Mouse (Mus musculus) c-Kit-positive CD71-negative TER-119-negative erythroid progenitor cells, embryonic 14.5 days (primary cell): ENCODE measurements around the gene Sumo1.

Experiments
- DNase-seq: peaks from one replicate; pipeline ENCODE4 v3.0.0-alpha.2; 2013; ENCODE audit warnings: low read depth

Gene Sumo1

GRCm38 (mm10) chr1:59593622-59594035 lies 77.0 kb downstream of the Sumo1 start:
- no peak for DNase-seq

GRCm38 (mm10) chr1:59592876-59593275 lies 77.8 kb downstream of the Sumo1 start:
- no peak for DNase-seq

GRCm38 (mm10) chr1:59592359-59592758 lies 78.3 kb downstream of the Sumo1 start:
- DNase-seq, result no peak

GRCm38 (mm10) chr1:59589271-59589670 lies 81.4 kb downstream of the Sumo1 start:
- DNase-seq, result no peak

DNA sequence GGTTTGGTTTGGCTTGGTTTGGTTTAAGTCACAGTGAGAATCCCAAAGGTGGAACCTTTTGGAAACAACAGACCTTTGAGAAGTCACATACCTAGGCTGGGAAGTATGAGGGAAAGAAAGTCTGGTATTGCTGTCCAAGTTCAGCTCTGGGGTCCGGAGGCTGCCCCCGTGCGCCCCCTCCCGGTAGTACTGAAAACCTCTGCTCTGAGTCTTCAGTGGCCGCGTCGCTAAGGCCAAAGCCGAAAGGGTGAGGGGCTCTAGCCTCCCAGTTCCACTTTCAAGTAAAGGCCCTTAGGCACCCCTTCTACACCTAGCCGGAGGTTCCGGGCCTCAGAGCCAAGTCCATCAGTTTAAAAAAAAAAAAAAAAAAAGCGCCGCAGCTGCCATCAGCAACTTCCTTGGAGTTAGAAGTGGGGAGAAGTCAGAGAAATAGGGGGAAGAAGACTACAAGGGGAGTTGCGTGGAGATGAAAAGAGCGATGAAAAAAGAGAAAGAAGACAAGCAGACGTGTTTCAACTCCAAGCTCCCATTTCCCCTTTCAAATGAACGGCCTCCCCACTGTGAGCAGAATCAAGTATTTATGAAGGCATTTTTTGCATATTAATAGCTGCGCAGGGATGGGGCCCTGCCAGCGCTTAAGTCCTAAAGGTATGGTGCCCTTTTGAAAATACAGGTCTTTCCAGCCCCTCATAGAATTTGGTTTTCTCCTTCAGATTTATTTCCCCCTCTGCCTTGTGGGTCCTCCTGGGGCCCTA lies 85.8 kb downstream of the Sumo1 start:
- peak; percentile 39 for DNase-seq

DNA sequence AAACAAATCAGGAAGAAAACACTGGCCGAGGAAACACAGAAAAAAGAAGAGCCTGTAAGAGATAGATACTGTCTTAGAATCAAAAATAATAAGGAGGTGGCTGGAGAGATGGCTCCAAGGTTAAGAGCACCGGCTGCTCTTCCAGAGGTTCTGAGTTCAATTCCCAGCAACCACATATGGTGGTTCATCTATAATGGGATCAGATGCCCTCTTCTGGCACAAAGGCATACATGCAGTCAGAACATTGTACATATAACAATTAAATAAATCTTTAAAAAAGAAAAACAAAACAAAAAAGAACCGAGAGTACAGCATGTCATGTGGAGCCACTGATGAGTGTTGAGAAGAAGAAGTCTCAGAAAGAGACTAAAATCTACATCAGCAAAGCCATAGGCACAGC lies 89.8 kb downstream of the Sumo1 start:
- DNase-seq, result no peak

GRCm38 (mm10) chr1:59580131-59580751 lies 90.4 kb downstream of the Sumo1 start:
- no peak for DNase-seq

DNA sequence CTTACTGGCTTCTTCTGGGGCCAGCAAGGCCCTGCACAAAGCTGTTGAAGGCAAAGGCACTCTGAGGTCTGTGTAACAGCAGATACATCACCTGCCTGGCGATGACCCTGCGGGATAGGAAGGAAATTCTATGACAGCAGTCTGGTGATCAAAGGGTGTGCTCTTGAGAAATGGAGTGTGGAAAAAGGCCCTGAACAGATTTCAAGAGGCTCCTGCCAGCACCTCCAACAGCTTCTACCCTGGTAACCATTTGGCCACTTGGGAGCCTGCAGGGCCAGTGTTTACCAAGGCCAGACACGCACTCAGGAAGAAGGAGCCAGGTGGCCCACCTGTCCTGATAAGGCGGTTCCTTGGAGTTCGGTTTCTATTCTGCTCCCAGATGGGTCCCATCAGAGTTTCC lies 91.3 kb downstream of the Sumo1 start:
- no peak for DNase-seq

DNA sequence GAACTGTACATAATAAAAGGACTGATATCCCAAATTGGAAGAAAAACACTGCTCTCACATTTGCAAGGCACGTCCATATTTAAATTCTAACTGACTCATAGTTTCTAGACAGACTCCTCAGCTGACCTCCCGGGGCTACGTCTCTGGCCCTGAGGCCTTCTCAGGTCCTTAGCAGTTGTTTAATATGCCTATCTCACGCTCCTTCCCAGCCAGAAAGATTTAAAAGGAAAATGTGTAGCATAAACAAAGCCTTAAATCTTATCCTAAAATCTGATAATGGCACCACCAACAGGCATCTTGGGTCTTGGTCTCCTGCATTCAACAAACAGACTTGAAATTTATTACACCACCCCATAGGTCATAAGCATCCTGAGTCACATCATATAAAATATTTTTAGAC lies 91.9 kb downstream of the Sumo1 start:
- no peak for DNase-seq

GRCm38 (mm10) chr1:59574262-59575187 lies 96.1 kb downstream of the Sumo1 start:
- DNase-seq, result no peak

GRCm38 (mm10) chr1:59573843-59574242 lies 96.8 kb downstream of the Sumo1 start:
- no peak for DNase-seq

GRCm38 (mm10) chr1:59571502-59571901 lies 99.1 kb downstream of the Sumo1 start:
- no peak for DNase-seq

GRCm38 (mm10) chr1:59570767-59571166 lies 99.9 kb downstream of the Sumo1 start:
- DNase-seq, result no peak

DNA sequence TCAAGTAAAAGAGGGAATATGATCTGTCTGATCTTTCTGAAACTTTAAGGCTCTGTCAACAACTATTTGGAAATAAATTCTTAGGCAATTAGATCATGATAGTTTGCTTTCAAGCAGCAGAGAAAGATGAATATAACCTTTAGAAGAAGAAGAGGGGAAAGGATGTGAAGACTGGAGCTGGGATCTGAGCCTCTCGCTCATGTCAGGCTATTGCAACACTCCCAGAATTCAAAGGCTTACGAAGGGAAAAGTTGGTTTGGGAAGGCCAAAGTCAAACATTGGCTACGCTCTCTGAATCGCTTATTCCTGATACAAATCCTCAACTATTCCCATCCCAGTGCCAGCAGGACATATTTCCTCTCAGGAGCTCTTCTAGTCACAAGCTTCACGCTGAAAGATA lies 101.3 kb downstream of the Sumo1 start:
- DNase-seq, result no peak

GRCm38 (mm10) chr1:59568283-59568682 lies 102.4 kb downstream of the Sumo1 start:
- no peak for DNase-seq

- no peak for DNase-seq
These were observed 103.1 kb downstream of the Sumo1 start for GRCm38 (mm10) chr1:59567521-59567920.

DNA sequence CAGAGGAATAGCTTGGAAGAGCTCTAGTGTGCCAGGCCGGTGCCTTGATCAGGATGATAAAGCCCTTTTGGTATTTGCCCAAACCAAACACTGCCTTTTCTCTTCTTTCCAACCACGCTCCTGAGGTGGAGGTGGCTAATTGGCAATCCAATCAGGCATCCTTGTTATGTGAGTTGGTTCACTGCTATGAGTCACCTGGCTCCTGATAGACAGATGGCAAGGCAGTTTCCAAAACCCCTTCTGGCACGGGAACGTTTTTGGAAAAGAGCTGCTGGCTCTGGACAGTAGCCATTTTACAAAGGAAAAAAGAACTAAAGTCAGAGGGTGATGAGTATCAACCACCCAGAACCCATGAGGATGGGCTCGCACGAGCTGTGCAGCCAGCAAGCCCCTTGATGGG lies 103.7 kb downstream of the Sumo1 start:
- no peak for DNase-seq

GRCm38 (mm10) chr1:59566281-59566680 lies 104.4 kb downstream of the Sumo1 start:
- no peak for DNase-seq

DNA sequence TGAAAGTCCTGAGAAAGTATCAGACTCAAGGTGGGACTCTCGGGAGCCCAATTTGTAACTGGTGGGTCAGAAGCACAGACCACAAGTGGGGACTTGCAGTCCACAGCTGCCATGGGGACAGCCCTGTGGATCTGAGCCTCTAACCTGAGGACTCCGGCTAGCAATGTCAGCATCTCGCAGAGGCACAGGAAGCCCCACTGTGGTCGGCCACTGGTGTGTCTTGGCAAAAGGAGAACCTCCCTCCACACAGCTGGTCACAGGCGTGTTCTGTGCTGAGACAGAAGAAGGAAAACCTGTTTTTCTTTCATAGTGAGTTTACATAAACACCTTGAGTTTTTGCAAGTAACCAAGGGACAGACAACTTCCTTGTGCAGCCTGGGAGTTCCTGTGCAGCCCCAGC lies 104.8 kb downstream of the Sumo1 start:
- no peak for DNase-seq

GRCm38 (mm10) chr1:59563581-59563980 lies 107.1 kb downstream of the Sumo1 start:
- DNase-seq, result no peak

DNA sequence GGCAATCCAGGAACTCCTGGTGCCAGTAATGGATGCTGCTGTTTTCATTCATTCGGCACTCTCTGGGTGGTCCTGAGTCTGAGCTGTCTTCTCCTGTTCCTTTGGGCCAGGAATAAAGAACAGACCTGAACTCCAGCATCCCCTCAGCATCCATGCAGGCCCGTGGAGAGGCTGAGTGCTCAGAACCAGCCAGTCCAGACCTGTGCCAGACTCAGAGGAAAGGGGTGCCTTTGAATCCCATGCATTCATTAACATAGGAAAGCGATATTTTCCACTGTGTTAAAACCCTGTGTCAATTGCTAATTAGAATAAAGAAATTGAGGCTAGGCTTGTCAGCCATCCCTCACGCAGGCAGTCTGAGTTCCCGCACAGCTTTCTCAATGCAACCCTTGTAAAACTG lies 116.9 kb downstream of the Sumo1 start:
- no peak for DNase-seq

DNA sequence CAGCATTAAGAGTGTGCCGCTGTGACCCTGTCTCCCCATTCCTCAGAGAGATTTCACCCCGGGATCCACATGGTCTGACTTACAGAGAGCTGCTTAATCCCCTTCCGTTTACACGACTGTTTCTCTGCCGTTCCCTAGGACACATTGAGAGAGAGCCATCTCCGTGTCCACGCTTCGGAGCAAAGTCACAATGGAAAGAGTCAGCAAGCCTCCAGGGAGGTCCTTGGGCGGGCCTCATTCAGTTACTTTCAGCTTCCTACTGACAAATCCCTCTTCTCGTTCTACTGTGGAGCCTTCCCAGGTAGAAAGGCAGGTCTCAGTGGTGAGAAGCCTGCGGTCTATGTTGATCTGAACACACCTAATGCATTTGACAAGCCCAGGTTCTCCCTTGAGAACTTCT lies 119.6 kb downstream of the Sumo1 start:
- DNase-seq, result no peak

- DNase-seq, result peak; percentile 5
These were observed 120.4 kb downstream of the Sumo1 start for GRCm38 (mm10) chr1:59550227-59550626.
